Mouse (Mus musculus): ENCODE results near the gene Tub.

- no peak for TF ChIP-seq CTCF (IDR thresholded peaks at IDR 0.05; ENCODE audit: low read depth, low read length)
- no peak for TF ChIP-seq GATA2 (IDR thresholded peaks at IDR 0.05; ENCODE audit: borderline replicate concordance, low read depth, low read length)
- no peak for TF ChIP-seq TAL1 (conservative IDR thresholded peaks at IDR 0.05; ENCODE audit: low read depth, low read length)
- no peak for TF ChIP-seq GATA1 (IDR thresholded peaks at IDR 0.05; ENCODE audit: borderline replicate concordance, low read length)
- no peak for TF ChIP-seq POLR2AphosphoS5 (IDR thresholded peaks at IDR 0.05; ENCODE audit: insufficient replicate concordance, low read depth, low read length)
Observed at GRCm38 (mm10) chr7:108952801-108953200, 2.7 kb downstream of the Tub start.

Measured in G1E (cell line).